Mouse (Mus musculus) heart, adult 2 months (tissue): ENCODE measurements around the gene Uba5. TPM values are rescaled to one million over a fixed set of nuclear protein-coding genes. Genes with fewer than 3 reads are reported as not detected.

Experiments
- DNase-seq, 2 experiments: peaks; one replicate each; pipeline ENCODE4 v3.0.0; 2021
- H3K27ac ChIP-seq: fragments of 200-600 bp; 2 replicates; pipeline ENCODE4 v1.8.1; 2022
- H3K27me3 ChIP-seq: fragments of 200-500 bp; 2 replicates; pipeline ENCODE4 v1.6.1; 2012; ENCODE audit warnings: mild to moderate bottlenecking, low read length, inconsistent platforms, mixed read lengths; ENCODE audit not compliant: control insufficient read depth, insufficient read depth
- H3K36me3 ChIP-seq: fragments of 200-500 bp; 2 replicates; pipeline ENCODE4 v1.6.1; 2012; ENCODE audit warnings: low read length, inconsistent platforms; ENCODE audit not compliant: control insufficient read depth, insufficient read depth
- H3K4me1 ChIP-seq: fragments of 200-500 bp; 2 replicates; pipeline ENCODE4 v1.6.1; 2011; ENCODE audit warnings: low read length; ENCODE audit not compliant: control insufficient read depth, insufficient read depth
- H3K4me3 ChIP-seq: fragments of 200-600 bp; 2 replicates; pipeline ENCODE4 v1.8.1; 2022
- H3K79me2 ChIP-seq: fragments of 200-500 bp; replicated peaks from 2 replicates; pipeline ENCODE4 v1.6.1; 2012; ENCODE audit warnings: mild to moderate bottlenecking, inconsistent platforms, low read length, moderate library complexity, mixed read lengths; ENCODE audit not compliant: control insufficient read depth, insufficient read depth
- H3K9ac ChIP-seq: fragments of 200-500 bp; 2 replicates; pipeline ENCODE4 v1.6.1; 2012; ENCODE audit warnings: low read depth, mild to moderate bottlenecking, control low read depth, inconsistent platforms, low read length, mixed read lengths
- CTCF ChIP-seq: fragments of 200-600 bp; IDR thresholded peaks from 2 replicates; pipeline ENCODE4 v1.8.1; 2022; ENCODE audit warnings: antibody characterized with exemption, mild to moderate bottlenecking, moderate library complexity
- EP300 ChIP-seq: fragments of 200-500 bp; IDR thresholded peaks from 2 replicates; pipeline ENCODE4 v1.6.1; 2011; ENCODE audit warnings: low read depth, low read length, control low read depth; ENCODE audit not compliant: insufficient read depth
- POLR2A ChIP-seq: fragments of 200-500 bp; IDR thresholded peaks from 2 replicates; pipeline ENCODE4 v1.6.1; 2011; ENCODE audit warnings: mild to moderate bottlenecking, low read depth, low read length, control low read depth; ENCODE audit not compliant: insufficient read depth
- WGBS: fragments of 180-500 bp; shearing (Covaris S2); methylation state at CpG from one replicate; pipeline ENCODE4 v1.1.7; 2018; 5-methylcytosine and 5-hydroxymethylcytosine counted together
- intact Hi-C: fragments of 180-260 bp; cut with DNase I; formaldehyde crosslinking; loops from one replicate; pipeline ENCODE4 v1.15.1; 2025
- polyA plus RNA-seq: library from polyadenylated mRNA; depleted of rRNA; stranded (reverse); fragments of >200 nt; gene quantifications from 2 replicates; pipeline ENCODE4 v1.2.3, GENCODE M21; 2012
- total RNA-seq, 2 experiments: library from RNA; stranded (reverse); gene quantifications; 2 replicates each; pipeline ENCODE4 v1.2.3; 2021

Gene Uba5
- total and polyA plus RNA-seq, 3 experiments = 11.4 to 16.0 (median 14.8) TPM

- no peak overlapping the region for H3K4me3 ChIP-seq
- H3K27me3 ChIP-seq = no peaks in the 10 kb centered on the region
- no peak overlapping the region for H3K27ac ChIP-seq
- no peaks in the 10 kb centered on the region for H3K36me3 ChIP-seq
- no peak for DNase-seq
- 65% methylated on average over 2 of the region's 2 CpGs for WGBS
- H3K4me1 ChIP-seq = no peaks in the 10 kb centered on the region
- intact Hi-C loops = loop anchor here (5.0 to 10.0 kb wide), 2 partner anchors 39 to 591 kb away; partner anchors contain the start of gene Bfsp2
- no peak overlapping the region for H3K9ac ChIP-seq
- H3K79me2 ChIP-seq = no peaks in the 10 kb centered on the region
- TF ChIP-seq POLR2A (no peak), CTCF (peak; percentile 78)
Observed at GRCm38 (mm10) chr9:104075808-104076207, 12.9 kb upstream of the Uba5 start.

- H3K27me3 ChIP-seq = no peaks in the 10 kb centered on the region
- no peaks in the 10 kb centered on the region for H3K36me3 ChIP-seq
- no peak overlapping the region for H3K9ac ChIP-seq
- no peaks in the 10 kb centered on the region for H3K4me1 ChIP-seq
- no peaks in the 10 kb centered on the region for H3K79me2 ChIP-seq
- TF ChIP-seq EP300 = no peak
- TF ChIP-seq POLR2A = no peak
- TF ChIP-seq CTCF = no peak
- no peak overlapping the region for H3K27ac ChIP-seq
- intact Hi-C loops = loop anchor here (10.0 kb wide), 1 partner anchor 586 kb away; the partner anchor contains the start of gene Bfsp2
- H3K4me3 ChIP-seq = no peak overlapping the region
- no peak for DNase-seq
- 64% methylated on average over 8 of the region's 8 CpGs for WGBS
Observed at GRCm38 (mm10) chr9:104070863-104071604, 8.1 kb upstream of the Uba5 start.

GRCm38 (mm10) chr9:104070241-104070640, 7.3 kb upstream of the Uba5 start:
- Histone ChIP-seq H3K79me2 (no peaks in the 10 kb centered on the region), H3K27ac (no peak overlapping the region), H3K27me3 (no peaks in the 10 kb centered on the region), H3K9ac (no peak overlapping the region), H3K36me3 (no peaks in the 10 kb centered on the region), H3K4me3 (no peak overlapping the region), H3K4me1 (no peaks in the 10 kb centered on the region)
- intact Hi-C loops = loop anchor here (10.0 kb wide), 1 partner anchor 585 kb away; the partner anchor contains the start of gene Bfsp2
- 34% methylated on average over 4 of the region's 4 CpGs for WGBS
- no peak for DNase-seq
- TF ChIP-seq POLR2A (no peak), EP300 (no peak), CTCF (no peak)

GRCm38 (mm10) chr9:104064571-104064970, 1.6 kb upstream of the Uba5 start:
- H3K79me2 ChIP-seq = peaks cover 8% of the 10 kb centered on the region; the same call in 1 of the 2 replicates
- TF ChIP-seq CTCF (no peak), POLR2A (no peak), EP300 (no peak)
- H3K4me3 ChIP-seq = no peak overlapping the region
- 24% methylated on average over 1 of the region's 1 CpGs for WGBS
- no peak overlapping the region; the same call in 1 of the 2 replicates for H3K27ac ChIP-seq
- H3K9ac ChIP-seq = no peak overlapping the region
- no peak for DNase-seq
- H3K36me3 ChIP-seq = no peaks in the 10 kb centered on the region
- H3K27me3 ChIP-seq = no peaks in the 10 kb centered on the region
- H3K4me1 ChIP-seq = peaks cover 3% of the 10 kb centered on the region
- intact Hi-C loops = loop anchor here (5.0 kb wide), 1 partner anchor 62 kb away; the partner anchor contains the start of gene Nphp3

- peak within 1 kb of the TSS; percentile 87 for H3K9ac ChIP-seq
- H3K4me1 ChIP-seq = peaks cover 3% of the 10 kb centered on the region
- H3K36me3 ChIP-seq = no peaks in the 10 kb centered on the region
- peak within 1 kb of the TSS; percentile 100 for H3K4me3 ChIP-seq
- intact Hi-C loops = loop anchor here (2.0 to 5.0 kb wide), 2 partner anchors 61 to 1331 kb away; partner anchors contain the start of genes Aste1, Nek11 and Nphp3
- peak within 1 kb of the TSS; percentile 95 for H3K27ac ChIP-seq
- H3K27me3 ChIP-seq = no peaks in the 10 kb centered on the region
- WGBS = under 1% methylated on average over 30 of the region's 30 CpGs
- DNase-seq = peak; percentile 90
- TF ChIP-seq EP300 (peak; percentile 49; the same call in 1 of the 2 replicates), POLR2A (peak; percentile 85), CTCF (no peak)
- peaks cover 8% of the 10 kb centered on the region; the same call in 1 of the 2 replicates for H3K79me2 ChIP-seq
Observed at GRCm38 (mm10) chr9:104063244-104063961, 469 bp upstream of the Uba5 start, which contains the start of gene Acad11. Gene Acad11, plus strand, starts transcription at chr9:104063377.
